ENCODE assay signal across 8 mouse cellular contexts in genomic region chr2:26118584-26119309, GRCm38 (mm10). TPM values are rescaled to one million over a fixed set of nuclear protein-coding genes. Genes with fewer than 3 reads are reported as not detected.
A peak's percentile ranks its signal among the peaks of the same experiment; 100 is the strongest.
DNase-seq lines count a peak whose midpoint lies in the region; ATAC-seq and TF ChIP-seq lines count a peak whose summit lies in the region.

No protein-coding gene starts in this region.

- H3K9ac ChIP-seq in heart, embryonic 16.5 days (ENCODE audit: low read length), result peak overlapping the region; percentile 47
- H3K9ac ChIP-seq in limb, embryonic 14.5 days (ENCODE audit: low read depth, low read length, severe bottlenecking), result peak overlapping the region; percentile 41

- no peaks in the 10 kb centered on the region for H3K9me3 ChIP-seq in heart, embryonic 16.5 days (replicated peaks; ENCODE audit: control insufficient read depth, low read length)
- no peaks in the 10 kb centered on the region for H3K9me3 ChIP-seq in limb, embryonic 14.5 days (ENCODE audit: control insufficient read depth, low read length)

- peaks cover 42% of the 10 kb centered on the region for H3K4me1 ChIP-seq in heart, embryonic 16.5 days (ENCODE audit: control insufficient read depth, insufficient read depth, low read length)
- H3K4me1 ChIP-seq in limb, embryonic 14.5 days (ENCODE audit: control insufficient read depth, insufficient read depth, low read length), result peaks cover 13% of the 10 kb centered on the region

- peak; percentile 20 for DNase-seq in layer of hippocampus, adult 9-11 months
- DNase-seq in layer of hippocampus, adult 18-20 months (ENCODE audit: low spot score in 2 of 2), result no peak
- peak; percentile 45 to 46 for DNase-seq in cerebellum, postnatal 14 days
- DNase-seq in limb, embryonic 14.5 days (ENCODE audit: low spot score), result no peak
- no peak for DNase-seq in spleen, adult 18-20 months
- DNase-seq in embryo, embryonic 11 days, result no peak

- H3K36me3 ChIP-seq in heart, embryonic 16.5 days (ENCODE audit: control insufficient read depth, insufficient read depth), result no peaks in the 10 kb centered on the region
- no peaks in the 10 kb centered on the region for H3K36me3 ChIP-seq in limb, embryonic 14.5 days (ENCODE audit: control insufficient read depth, insufficient read depth, low read length)

- no peak overlapping the region for H3K4me3 ChIP-seq in heart, embryonic 16.5 days (ENCODE audit: low read length)
- no peak overlapping the region for H3K4me3 ChIP-seq in limb, embryonic 14.5 days (replicated peaks; ENCODE audit: low read length)

- peak overlapping the region; percentile 28; the same call in 1 of the 2 replicates for H3K4me2 ChIP-seq in heart, embryonic 16.5 days (ENCODE audit: low read depth, low read length)
- H3K4me2 ChIP-seq in limb, embryonic 14.5 days (replicated peaks; ENCODE audit: low read depth, low read length, severe bottlenecking), result no peak overlapping the region

- WGBS in heart, embryonic 16.5 days, result 51% methylated on average over 4 of the region's 4 CpGs
- WGBS in limb, embryonic 14.5 days, result 41% methylated on average over 4 of the region's 4 CpGs

- no peak for TF ChIP-seq POLR2A in limb, embryonic 14.5 days (IDR thresholded peaks at IDR 0.05; ENCODE audit: borderline replicate concordance, extremely low read depth, insufficient read depth, insufficient read length)

- peak overlapping the region; percentile 77 for H3K27ac ChIP-seq in heart, embryonic 16.5 days (ENCODE audit: low read length)
- H3K27ac ChIP-seq in limb, embryonic 14.5 days (replicated peaks; ENCODE audit: low read depth, low read length), result no peak overlapping the region

- H3K27me3 ChIP-seq in heart, embryonic 16.5 days (ENCODE audit: control insufficient read depth, insufficient read depth, low read length), result no peaks in the 10 kb centered on the region
- H3K27me3 ChIP-seq in limb, embryonic 14.5 days (ENCODE audit: control insufficient read depth, insufficient read depth, low read length), result peaks cover 18% of the 10 kb centered on the region; the same call in 1 of the 2 replicates

- ATAC-seq in heart, embryonic 16.5 days (replicated peaks; ENCODE audit: extremely low read depth, insufficient read depth, low FRiP score), result peak; percentile 40
- no peak for ATAC-seq in limb, embryonic 14.5 days (ENCODE audit: low FRiP score, low read depth)
- no peak for ATAC-seq in inflammation-experienced regulatory T-cells, adult 6 months

RNA-seq across cellular contexts. Expression of gene Nacc2, which starts 4.3 kb away (rescaled TPM):
- 10 to 100 TPM; 64.6 to 78.3 TPM for total RNA-seq in layer of hippocampus, adult 18-20 months (2021)
- polyA plus RNA-seq in heart, embryonic 16.5 days (2015; fragmentation: Nextera tagmentation; extraction: Ambion mirVana), result 6.9 and 8.0 TPM in 2 replicates
- 6.4 and 11.8 TPM in 2 replicates for polyA plus RNA-seq in limb, embryonic 14.5 days (2012; rRNA removed)
- 5.0 and 5.3 TPM in 2 replicates for polyA plus RNA-seq in limb, embryonic 14.5 days (2014; fragmentation: Nextera tagmentation; extraction: Ambion mirVana)
- under 1 TPM; 0.47 to 0.78 (median 0.57) TPM for polyA plus RNA-seq in inflammation-experienced regulatory T-cells, adult 6 months (2017; shearing (Covaris generic))

Comparison
In these comparisons a context has a peak if more than half of its experiments do, and no peak if none do; other contexts are left out.
1. DNase-seq: peak in layer of hippocampus, adult 9-11 months (single experiment) and cerebellum, postnatal 14 days (2 of 2); none in layer of hippocampus, adult 18-20 months (0 of 2), limb, embryonic 14.5 days (single experiment), spleen, adult 18-20 months (0 of 2) and embryo, embryonic 11 days (single experiment).